Mouse (Mus musculus): ENCODE data around the gene Gcnt4.

- TF ChIP-seq CHD2 (IDR thresholded peaks at IDR 0.05; ENCODE audit: low read length) (no peak), CTCF (conservative IDR thresholded peaks at IDR 0.05 in 1 of 2, IDR thresholded peaks at IDR 0.05 in 1 of 2; ENCODE audit: low read depth in 2 of 2, low read length in 2 of 2) (no peak), NRF1 (IDR thresholded peaks at IDR 0.05; ENCODE audit: low read depth, low read length) (no peak), ZNF384 (IDR thresholded peaks at IDR 0.05; ENCODE audit: low read depth, low read length) (no peak), USF2 (conservative IDR thresholded peaks at IDR 0.05; ENCODE audit: low read depth, low read length) (no peak), POLR2A (IDR thresholded peaks at IDR 0.05; ENCODE audit: low read depth, low read length) (no peak), MAZ (IDR thresholded peaks at IDR 0.05; ENCODE audit: low read depth, low read length) (no peak), USF1 (IDR thresholded peaks at IDR 0.05; ENCODE audit: low read depth, low read length) (no peak), TBP (conservative IDR thresholded peaks at IDR 0.05; ENCODE audit: low read depth, low read length) (no peak), JUND (conservative IDR thresholded peaks at IDR 0.05; ENCODE audit: low read depth, low read length) (no peak), MEF2A (IDR thresholded peaks at IDR 0.05; ENCODE audit: borderline replicate concordance, low read depth, low read length) (no peak), POLR2AphosphoS2 (IDR thresholded peaks at IDR 0.05; ENCODE audit: low read depth, low read length) (no peak), ZC3H11A (IDR thresholded peaks at IDR 0.05; ENCODE audit: low read depth, low read length) (no peak), CHD1 (IDR thresholded peaks at IDR 0.05; ENCODE audit: low read depth, low read length) (no peak)
These were observed 676 bp downstream of the Gcnt4 start for GRCm38 (mm10) chr13:96924985-96925745.

Measured in CH12.LX (cell line).